Mouse (Mus musculus): ENCODE measurements at regions not wholly inside any gene's neighbourhood (a gene's known extent, or its start where the extent isn't known, plus 50 kb on each side); places are given as distances from the start of the nearest gene placed in this dataset.

DNA sequence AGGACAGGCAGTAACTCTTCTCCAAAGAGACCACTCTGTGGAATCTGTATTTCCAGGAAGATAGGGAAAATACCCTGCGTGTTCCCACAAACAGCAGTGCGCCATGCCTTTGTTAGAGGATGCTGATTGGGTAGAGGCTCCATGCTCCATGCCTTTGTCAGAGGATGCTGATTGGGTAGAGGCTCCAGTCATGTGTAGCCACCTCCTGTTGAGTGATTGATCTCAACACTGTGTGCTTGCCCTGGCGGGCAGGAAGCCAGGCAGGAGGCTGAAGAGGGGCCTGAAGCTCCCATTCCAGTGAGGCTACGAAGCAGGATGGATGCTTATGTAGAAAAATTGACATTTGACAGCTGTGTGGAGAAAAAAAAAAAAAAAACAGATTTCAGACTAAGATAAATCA, 131.9 kb upstream of the Prr30 start:
- no peak for TF ChIP-seq POLR2A (IDR thresholded peaks at IDR 0.05; ENCODE audit: insufficient read depth, low read depth, low read length)
- no peak for TF ChIP-seq CTCF (IDR thresholded peaks at IDR 0.05; ENCODE audit: insufficient read depth, low read depth, low read length)
